Mouse (Mus musculus) MEL (cell line): ENCODE results near the gene Ccnd1.

Experiments
- BHLHE40 ChIP-seq: IDR thresholded peaks from 2 replicates; pipeline ENCODE4 v1.6.1; 2012; ENCODE audit warnings: low read depth, mild to moderate bottlenecking, inconsistent platforms, low read length, improper control_type of control experiment, borderline replicate concordance
- CHD1 ChIP-seq: IDR thresholded peaks from 2 replicates; pipeline ENCODE4 v1.6.1; 2012; ENCODE audit warnings: low read depth, mild to moderate bottlenecking, inconsistent platforms, low read length, improper control_type of control experiment
- CTCF ChIP-seq, 3 experiments: IDR thresholded peaks in 2 of 3; conservative IDR thresholded peaks in 1 of 3; 2 replicates each; pipeline ENCODE4 v1.5.1; 2011 to 2012; ENCODE audit warnings: low read length in 3 of 3, low read depth in 2 of 3, mild to moderate bottlenecking in 2 of 3, improper control_type of control experiment in 1 of 3, inconsistent platforms in 1 of 3, mixed read lengths in 1 of 3, moderate library complexity in 1 of 3; ENCODE audit not compliant: control insufficient read depth in 1 of 3, insufficient read depth in 1 of 3, poor library complexity in 1 of 3, severe bottlenecking in 1 of 3
- E2F4 ChIP-seq: IDR thresholded peaks from 2 replicates; pipeline ENCODE4 v1.6.1; 2011; ENCODE audit warnings: low read depth, low read length, improper control_type of control experiment, borderline replicate concordance
- EP300 ChIP-seq, 2 experiments: IDR thresholded peaks; 2 replicates each; pipeline ENCODE4 v1.6.1; 2011; ENCODE audit warnings: improper control_type of control experiment in 2 of 2, low read length in 2 of 2, low read depth in 1 of 2, mild to moderate bottlenecking in 1 of 2
- GABPA ChIP-seq: IDR thresholded peaks from 2 replicates; pipeline ENCODE4 v1.6.1; 2012; ENCODE audit warnings: low read depth, mild to moderate bottlenecking, inconsistent platforms, low read length, improper control_type of control experiment, moderate library complexity
- HCFC1 ChIP-seq: IDR thresholded peaks from 2 replicates; pipeline ENCODE4 v1.6.1; 2012; ENCODE audit warnings: low read depth, mild to moderate bottlenecking, inconsistent platforms, low read length, improper control_type of control experiment, moderate library complexity
- MYC ChIP-seq: IDR thresholded peaks from 2 replicates; pipeline ENCODE4 v1.6.1; 2011; ENCODE audit warnings: low read depth, mild to moderate bottlenecking, low read length, improper control_type of control experiment, moderate library complexity
- POLR2A ChIP-seq, 2 experiments: IDR thresholded peaks; 2 replicates each; pipeline ENCODE4 v1.6.1; 2011 to 2012; ENCODE audit warnings: low read length in 2 of 2, mild to moderate bottlenecking in 2 of 2, control low read depth in 1 of 2, improper control_type of control experiment in 1 of 2, low read depth in 1 of 2, moderate library complexity in 1 of 2; ENCODE audit not compliant: control insufficient read depth in 1 of 2, insufficient read depth in 1 of 2, poor library complexity in 1 of 2
- POLR2AphosphoS5 ChIP-seq: IDR thresholded peaks from 2 replicates; pipeline ENCODE4 v1.6.1; 2012; ENCODE audit warnings: low read depth, borderline replicate concordance, mild to moderate bottlenecking, inconsistent platforms, low read length, moderate library complexity, mixed read lengths

GRCm38 (mm10) chr7:144942071-144942743 lies 2.5 kb upstream of the Ccnd1 start:
- no peak for TF ChIP-seq CTCF (IDR thresholded peaks at IDR 0.05 in 2 of 3, conservative IDR thresholded peaks at IDR 0.05 in 1 of 3; ENCODE audit: control insufficient read depth in 1 of 3, insufficient read depth in 1 of 3, low read depth in 2 of 3, low read length in 3 of 3, poor library complexity in 1 of 3, severe bottlenecking in 1 of 3)
- TF ChIP-seq POLR2A (IDR thresholded peaks at IDR 0.05; ENCODE audit: control insufficient read depth in 1 of 2, insufficient read depth in 1 of 2, low read depth in 1 of 2, low read length in 2 of 2, poor library complexity in 1 of 2): no peak
- TF ChIP-seq HCFC1: no peak
- no peak for TF ChIP-seq BHLHE40
- no peak for TF ChIP-seq CHD1
- TF ChIP-seq POLR2AphosphoS5: no peak
- no peak for TF ChIP-seq GABPA
- TF ChIP-seq EP300 (IDR thresholded peaks at IDR 0.05; ENCODE audit: low read depth in 1 of 2, low read length in 2 of 2): no peak
- TF ChIP-seq MYC: no peak
- TF ChIP-seq E2F4: no peak
